Mouse (Mus musculus) lung, postnatal 14 days (tissue): ENCODE data around the gene Nos1.
"Not testable (repeated sequence)": the region's sequence is repeated elsewhere in the genome, so short reads cannot be mapped to it uniquely, and the experiment has no call there.

Experiments
- DNase-seq: peaks from one replicate; pipeline ENCODE4 v3.0.0; 2021

The Nos1 gene

DNA sequence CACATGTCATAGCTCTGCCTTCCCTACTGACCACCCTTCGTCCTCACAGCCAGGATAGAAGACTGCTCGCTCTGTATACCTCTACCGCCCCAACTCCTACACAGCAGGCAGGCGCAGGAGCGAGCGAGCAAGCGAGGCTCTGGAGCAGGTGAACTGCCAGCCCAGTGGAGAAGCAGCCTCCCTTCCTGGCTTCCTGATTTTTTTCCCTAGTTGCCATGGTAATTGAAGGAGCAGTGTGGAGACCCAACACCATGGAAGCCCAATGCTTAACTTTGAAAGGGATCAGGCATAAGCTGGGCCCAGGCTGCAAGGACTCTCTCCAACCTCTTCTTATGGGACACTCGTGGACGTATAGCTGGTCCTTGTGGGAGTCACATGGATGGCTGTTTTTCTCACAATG, 59.4 kb downstream of the Nos1 start:
- DNase-seq: no peak

DNA sequence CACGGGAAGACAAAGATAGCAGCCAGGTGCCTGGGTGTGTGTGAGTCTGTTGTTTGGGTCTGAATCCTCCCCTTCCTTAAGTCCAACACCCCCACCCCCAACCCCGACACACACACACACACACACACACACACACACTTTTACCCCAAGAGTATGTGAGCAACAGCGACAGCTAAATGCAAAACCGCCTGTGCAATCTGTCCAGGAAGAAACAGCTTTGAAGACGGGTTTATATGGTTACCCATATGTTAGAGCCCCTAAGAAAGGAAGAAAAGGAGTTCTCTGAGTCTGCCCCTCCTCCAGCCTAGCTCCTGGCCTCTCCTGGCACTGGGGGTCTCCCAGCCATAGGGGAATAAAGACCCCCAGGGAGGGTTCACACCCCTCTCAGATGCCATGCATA, 60.2 kb downstream of the Nos1 start:
- no peak for DNase-seq

DNA sequence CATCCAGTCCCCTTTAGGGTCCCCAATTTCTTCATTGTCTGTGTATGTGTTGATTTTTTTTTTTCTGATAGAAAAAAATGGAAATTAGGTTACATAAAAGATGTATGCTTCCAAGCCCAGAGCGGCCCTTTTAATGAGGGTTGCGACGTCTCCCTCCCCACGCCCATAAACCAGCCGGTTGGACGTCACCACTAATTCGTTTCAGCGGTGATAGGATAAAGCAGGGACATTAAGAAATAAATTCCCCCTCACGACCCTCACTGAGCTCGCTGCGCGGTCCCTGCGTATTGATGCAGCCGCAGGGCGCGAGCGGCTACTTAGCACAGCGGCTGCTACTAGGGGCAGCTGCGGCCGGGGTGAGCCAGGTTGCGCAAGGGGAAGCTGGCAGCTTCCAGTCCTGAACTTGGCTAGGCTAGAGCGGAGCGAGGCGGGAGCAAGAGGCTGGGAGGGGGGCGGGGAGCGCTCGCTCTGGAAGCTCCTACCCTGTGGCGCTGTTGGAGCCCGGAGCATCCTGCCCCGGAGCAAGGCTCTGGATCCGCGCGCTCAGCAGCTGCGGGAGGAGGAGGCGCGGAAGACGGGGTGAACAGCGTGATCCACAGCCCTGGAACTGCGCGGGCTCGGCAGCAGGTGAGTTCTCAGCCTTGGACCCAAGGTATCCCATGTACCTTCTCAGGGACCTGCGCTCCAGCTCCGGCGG, 61.0 kb downstream of the Nos1 start:
- peak; percentile 18 for DNase-seq

DNA sequence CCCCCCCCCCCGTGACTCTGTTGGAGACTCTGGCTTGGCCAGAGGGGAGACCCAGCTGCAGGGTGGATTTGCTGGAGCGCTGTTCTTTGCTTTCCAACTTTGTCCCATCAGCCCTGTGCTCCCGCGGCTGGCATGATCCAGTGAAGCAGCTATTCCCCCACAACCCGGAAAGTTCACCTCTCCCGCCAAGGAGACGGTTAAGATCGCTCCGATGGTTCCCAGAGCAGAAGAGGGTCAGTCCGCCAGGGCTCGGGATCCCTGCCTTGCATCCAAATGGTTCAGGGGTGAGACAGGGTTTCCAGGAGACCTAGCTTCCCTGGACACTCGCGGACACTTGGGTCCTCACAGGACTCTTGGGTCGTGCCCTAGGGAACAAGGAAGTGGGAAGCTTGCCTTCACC, 61.9 kb downstream of the Nos1 start:
- DNase-seq: no peak

DNA sequence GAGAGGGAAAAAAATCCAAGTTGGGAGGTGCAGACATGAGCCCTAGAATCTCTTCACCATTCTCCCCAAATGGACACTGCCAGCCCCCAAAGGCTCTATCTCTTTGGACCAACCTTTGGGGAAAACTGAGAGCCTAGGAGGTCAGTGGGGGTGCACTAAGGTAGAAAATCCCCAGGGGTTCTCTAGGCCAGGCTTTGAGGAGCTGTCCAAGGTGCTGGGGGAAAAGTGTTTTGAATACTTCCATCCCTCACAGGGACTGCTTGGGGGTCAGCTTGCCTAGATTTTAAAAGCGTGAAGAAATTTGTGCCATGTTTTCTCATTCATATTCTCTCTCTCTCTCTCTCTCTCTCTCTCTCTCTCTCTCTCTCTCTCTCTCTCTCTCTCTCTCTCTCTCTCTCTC, 63.8 kb downstream of the Nos1 start:
- DNase-seq: no peak

DNA sequence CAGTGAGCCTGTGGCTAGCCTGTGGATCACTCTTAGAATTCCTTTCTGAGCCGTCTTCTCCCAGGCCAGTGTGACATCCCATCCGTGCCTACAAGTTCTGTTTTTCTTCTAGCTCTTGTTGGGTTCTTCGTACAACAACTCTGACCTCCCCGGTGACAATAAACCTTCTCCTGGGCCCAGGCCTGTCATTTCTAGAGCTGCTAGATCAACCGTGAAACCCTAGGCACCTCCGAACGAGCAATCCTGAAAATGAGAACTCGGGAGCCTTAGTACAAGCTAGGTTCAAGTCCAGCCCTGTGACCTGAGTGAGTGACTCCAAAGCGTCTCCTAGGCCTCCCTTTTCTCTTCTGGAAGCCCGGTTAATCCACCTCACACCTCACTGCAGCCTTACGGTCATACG, 69.6 kb downstream of the Nos1 start:
- no peak for DNase-seq

DNA sequence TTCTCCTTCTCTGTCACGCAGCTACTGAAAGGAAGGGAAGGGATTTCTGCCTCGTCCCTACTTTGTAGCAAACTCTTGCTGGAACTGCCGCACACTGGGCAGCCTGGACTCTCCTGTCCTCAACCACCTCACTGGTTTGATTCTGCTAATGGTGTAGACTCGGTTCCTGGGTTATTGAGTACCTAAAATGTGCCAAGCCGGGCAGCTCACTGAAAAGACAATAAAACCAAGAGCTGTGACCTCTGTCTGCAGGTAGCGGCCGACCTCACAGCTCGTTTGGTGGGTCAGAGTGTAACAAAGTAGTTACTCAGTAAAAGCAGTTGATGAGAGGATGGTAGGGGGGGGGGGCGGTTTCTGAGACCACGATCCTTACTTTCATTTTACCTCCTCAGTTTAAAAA, 72.9 kb downstream of the Nos1 start:
- DNase-seq: no peak

DNA sequence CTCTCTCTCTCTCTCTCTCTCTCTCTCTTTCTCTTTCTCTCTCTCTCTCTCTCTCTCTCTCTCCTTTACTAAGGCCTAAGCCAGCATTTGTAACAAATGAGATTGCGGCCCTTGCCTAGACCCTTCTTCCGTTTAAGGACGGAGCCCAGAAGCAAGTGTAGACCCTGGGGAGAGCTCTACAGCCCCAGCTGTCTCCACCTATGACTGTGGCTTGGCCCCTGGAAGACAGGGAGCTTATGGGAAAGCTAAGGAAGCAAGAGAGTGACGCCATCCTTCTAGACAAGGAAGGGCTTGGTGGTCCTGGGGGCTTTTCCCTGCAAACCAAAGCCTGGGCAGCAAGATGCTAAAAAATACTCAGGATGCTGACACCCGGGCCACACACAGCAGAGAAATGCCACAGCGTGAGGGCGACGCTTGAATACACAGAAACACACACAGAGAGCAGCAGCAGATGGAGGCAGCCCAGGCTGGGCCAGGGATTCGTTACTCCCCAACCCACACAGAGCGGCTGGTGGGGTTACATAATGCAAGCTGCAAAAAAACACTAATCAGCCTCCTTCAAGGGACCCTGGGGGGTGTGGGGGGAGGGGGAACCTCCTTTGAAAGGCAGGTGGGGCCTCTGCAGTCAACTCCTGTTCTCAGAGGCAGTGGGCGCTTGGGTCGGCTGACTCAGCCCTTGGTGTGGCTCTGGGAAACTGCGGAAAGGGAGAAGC, 83.9 kb downstream of the Nos1 start:
- no peak for DNase-seq

DNA sequence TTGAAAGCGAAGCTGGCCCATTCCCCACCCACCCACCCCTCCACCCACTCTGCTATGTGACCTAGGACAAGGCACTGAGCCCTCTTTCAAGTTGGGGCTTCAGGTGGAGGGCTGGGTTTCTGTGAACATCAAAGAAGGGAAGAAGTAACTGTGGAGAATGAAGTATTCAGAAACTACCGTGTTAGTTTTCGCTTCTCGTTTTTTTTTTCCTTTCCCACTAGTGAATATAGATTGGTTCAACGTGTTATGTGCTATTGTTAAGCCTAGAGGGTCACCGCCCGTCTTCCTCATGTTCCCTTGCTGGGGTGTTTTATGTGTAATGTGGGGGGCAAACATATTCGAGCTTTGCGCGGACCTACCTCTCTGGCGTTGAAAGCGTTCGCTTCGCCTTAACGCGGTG, 85.0 kb downstream of the Nos1 start:
- DNase-seq: no peak

DNA sequence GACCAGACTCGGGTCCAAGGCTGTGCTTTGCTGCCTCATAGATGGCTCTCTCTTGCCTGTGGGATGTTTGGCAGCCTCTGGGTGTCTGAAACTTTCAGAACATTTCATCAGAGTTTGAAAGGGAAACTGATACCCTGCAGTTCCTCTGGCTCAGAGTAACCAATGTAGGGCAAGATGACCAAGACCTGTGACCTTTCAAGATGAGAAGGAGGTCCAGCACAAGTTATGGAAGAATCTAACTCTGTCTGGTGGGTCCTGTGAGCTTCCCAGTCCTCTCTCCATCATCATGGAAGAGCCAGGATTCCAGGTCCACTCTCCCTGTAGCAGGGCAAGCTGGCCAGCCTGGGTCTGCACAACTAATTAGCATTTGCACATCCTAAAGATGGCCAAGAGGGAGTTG, 90.8 kb downstream of the Nos1 start:
- DNase-seq: no peak

DNA sequence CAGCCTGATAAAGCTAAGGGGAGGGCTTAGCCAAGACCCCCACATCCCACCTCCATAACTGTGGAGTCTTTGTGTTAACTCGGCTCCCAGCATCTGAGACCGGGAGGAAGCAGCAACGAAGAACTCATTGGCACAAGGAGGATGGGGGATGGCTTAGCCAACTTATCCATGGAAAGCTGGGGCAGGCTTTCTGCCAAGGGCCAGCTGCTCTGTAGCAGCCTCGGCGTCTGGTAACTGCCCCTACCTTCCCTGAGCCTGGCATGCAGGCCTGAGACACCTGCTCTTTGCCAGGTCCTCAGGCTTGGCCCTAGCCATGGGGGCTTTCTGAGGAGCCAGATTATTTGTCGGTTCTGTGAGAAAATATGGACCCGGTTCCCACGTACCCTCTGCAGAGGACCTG, 93.0 kb downstream of the Nos1 start:
- no peak for DNase-seq

DNA sequence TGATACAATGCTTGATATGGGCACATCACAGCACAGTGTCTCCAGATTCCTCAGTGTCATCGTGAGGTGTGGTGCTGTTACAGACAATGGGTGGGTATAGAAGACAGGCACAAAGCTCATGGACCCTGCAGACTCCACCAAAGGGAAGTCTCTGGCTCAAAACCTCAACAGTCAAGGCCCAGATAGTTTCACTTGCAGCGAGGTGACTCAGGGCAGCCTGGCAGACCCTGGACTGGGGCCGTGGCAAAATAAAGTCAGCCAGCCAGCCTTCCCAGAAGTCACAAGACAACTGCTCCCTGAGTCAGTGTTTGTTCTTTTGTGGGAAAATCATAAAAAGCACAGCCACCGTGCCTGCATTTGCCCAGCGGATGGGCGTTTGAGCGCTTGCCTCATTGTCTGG, 93.4 kb downstream of the Nos1 start:
- no peak for DNase-seq

DNA sequence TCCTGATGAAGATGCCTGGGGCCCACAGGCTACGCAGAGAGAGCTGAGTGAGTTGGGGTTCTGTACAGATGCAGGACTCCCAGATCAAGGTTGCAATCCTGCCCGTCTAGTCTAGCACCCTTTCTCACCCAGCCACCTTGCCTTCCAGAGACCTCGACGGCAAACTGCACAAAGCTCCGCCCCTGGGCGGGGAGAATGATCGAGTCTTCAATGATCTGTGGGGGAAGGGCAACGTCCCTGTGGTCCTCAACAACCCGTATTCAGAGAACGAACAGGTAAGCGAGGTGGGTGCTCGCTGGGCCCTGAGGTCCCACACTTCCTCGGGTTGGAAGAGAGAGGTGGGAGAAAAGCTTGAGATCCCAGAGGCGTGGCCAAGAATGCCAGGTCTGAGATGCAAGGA, 98.3 kb downstream of the Nos1 start:
- no peak for DNase-seq

DNA sequence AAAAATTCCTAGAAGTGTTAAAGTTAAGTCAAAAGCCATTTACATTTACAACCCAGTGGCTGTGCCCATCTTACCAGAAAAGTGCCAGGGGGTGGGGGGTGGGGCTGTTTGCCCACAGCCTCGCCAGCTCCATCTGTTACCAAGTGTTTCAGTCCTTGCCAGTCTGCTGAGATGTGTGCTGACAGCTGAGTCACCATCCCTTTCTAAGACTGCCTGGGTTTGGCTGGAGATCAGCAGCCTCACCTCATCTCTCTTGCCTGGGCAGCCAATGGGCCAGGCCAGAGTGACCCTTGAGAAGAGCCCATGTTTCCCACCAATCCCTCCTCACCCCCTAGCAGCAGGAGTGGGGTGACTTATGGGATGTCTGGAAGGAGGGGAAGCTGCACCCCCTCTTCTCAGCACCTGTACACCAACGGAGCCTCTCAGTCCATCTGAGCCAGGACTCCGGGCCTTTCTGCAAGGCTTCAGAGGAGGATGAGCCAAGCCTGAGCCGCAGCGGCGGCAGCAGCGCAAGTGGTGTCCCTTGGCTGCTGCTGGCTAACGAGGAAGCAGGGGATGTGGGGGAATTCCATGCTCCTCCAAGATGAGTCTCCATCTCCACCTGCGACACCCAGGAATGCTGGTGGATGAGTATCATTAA, 100.2 kb downstream of the Nos1 start:
- no peak for DNase-seq

DNA sequence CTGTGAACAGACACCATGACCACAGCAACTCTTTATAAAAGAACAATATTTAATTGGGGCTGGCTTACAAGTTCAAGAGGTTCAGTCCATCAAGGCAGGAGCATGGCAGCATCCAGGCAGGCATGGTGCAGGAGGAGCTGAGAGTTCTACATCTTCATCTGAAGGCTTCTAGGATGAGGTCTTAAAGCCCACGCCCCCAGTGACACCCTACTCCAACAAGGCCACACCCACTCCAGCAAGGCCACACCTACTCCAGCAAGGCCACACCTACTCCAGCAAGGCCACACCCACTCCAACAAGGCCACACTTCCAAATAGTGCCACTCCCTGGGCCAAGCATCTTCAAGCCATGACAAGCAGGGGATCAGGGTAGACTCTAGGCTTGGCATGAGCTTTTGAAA, 101.6 kb downstream of the Nos1 start:
- DNase-seq: not testable (repeated sequence)

DNA sequence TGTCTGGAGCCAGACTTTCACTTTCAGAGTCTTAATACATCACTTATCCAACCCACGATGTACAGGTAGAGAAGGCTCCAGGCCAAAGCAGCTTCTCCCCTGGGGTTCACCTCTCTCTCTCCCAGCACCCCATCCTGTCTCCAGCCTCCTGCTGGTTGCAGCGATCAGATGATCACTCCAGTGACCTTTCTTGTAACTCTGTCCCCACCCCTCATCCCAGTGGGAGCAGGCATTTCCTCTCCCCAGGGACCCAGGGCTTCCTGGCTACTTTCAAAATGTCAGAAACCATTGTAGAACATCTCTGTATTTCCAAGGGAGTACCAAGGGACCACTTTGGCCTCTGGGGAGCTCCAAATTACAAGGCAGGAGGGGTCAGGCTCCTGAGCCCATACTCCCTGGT, 104.2 kb downstream of the Nos1 start:
- DNase-seq: no peak

DNA sequence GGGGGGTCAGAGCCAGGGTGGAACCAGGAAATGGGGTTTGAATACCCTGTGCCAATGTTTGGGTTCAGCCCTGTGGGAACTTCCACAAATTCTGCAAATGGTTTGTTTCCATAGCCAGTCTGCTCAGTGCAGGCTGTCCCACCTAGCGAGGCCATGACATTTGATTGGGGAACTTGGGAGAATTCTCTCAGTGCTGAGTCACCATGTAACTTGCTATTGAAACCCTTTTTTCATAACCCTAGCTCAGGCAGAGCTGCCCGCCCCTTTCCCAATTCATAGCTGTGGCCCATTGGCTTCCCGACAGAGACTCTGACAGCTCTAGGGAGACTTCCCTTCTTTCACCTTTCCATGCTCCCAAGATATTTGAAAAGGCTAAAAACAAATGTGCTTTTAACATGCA, 107.3 kb downstream of the Nos1 start:
- no peak for DNase-seq

DNA sequence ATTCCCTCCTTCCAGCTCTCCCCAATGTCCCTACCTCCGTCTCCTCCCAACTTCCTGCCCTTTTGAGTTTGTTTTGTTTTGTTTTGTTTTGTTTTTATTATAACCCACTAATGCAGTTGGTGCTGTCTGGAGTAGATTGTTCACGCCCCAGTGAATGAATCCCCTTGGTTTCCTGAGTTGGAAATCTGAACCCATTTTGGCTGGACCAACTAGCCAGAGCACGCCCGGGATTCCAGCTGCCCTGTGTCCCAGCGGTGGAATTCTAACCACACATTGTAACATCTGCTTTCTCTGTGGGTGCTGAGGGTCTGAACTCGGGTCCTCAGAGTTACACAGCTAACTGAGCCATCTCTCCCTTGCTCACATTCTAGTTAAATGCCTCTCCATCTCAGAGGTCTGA, 108.1 kb downstream of the Nos1 start:
- no peak for DNase-seq

DNA sequence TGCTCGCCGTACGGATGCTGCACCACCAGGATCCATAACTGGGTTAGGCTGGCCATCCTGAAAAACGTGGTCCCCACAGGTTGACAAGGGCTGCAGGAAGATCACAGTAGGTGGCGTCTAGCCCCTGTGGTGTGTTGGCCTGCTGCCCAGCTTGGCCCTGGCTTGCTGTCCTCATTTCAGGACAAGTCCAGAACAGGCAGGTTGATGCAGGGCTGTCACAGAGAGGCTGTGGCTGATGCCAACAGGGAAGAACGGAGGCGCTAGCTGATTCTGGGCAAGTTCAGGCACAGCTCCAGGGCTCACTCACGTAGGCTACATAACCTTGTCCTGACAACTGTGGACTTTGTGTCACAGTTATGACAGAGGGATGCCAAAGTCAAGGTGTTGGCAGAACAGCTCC, 108.7 kb downstream of the Nos1 start:
- no peak for DNase-seq

DNA sequence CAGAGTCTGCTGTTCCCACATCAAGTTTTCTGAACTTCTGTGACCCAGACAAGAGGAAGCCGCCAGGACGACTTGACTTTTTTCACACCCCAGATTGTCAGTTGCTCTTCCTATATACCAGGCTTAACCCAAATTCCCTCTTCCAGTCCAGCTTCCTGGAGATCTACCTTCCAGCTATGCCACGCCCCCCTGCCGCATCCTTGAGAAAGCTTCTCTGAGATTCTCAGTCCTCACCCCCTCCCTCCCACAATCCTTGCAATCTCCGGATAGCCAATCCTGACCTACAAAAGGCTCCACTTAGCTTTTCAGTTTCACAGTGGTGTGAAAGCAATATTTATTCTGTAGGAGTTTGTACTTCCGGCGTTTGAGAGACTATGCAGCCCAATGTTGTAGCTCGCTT, 110.0 kb downstream of the Nos1 start:
- no peak for DNase-seq

DNA sequence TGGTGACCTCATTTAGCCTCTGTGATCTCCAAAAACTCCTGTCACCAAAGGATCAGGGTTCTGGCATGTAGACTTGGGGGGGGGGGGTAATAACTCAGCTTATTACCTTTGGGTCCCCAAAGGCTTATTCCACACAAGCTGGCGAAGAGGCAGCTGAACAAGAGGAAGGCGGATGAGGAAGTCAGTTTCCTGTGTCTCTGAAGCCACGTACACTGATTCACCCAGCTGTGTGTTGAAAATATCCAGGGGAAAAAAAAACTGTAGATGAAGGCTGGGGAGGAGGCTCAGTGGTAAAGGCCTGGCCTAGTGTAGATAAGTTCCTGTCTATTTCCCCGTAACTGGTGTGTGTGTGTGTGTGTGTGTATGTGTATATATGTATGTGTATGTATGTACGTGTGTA, 110.7 kb downstream of the Nos1 start:
- DNase-seq: no peak

DNA sequence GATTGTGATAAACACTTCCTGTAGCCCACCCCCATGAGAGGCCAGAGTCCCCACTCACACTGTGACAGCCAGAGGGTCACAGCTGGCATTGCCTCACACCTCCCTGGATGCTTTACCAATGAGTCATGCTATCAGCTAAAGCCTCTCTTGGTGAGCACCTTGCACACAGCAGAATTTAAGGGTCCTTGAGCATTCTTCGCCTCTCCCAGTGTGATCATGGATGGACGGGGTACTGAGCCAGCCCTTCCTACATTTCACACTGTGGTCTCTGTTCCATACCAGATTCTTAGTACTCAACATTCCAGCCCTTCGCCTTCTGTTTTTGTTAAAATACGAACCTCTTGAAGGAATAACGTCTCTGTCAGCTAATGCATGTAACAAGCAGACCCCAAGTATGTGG, 113.2 kb downstream of the Nos1 start:
- DNase-seq: no peak

DNA sequence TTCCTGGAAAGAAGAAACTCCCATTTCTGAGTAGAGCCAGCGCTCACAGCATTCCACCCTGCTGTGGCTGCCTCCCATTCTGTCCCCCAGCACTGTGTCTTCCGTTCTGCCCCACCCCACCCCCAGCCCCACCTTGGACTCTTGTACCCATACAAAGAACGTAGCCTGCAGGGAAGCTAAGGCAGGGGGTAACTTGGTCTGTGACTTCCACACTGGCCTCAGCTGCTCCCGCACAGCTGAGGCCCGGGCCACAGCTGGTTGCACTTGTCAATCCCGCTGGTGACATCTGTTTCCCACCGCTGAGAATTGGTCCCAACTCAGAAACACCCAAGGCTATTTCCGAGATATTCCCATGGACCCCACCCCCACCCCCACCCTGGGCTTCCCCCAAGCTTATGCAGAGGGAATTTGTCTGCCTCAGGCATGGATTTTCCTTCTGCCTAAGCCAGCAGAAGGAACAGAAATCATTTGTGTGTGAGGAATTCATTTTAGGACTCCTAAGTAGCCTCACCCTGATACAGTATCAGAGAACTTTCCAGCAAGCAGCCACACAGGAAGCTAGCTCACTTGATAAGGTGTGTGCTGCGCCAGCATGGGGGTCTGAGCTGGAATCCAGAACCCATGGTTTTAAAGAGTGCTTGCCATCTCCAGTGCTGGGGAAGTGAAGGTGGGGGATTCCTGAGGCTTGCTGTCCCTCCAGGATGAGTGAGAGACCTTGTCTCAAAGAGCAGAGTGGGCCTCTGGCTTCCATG, 117.4 kb downstream of the Nos1 start:
- no peak for DNase-seq

DNA sequence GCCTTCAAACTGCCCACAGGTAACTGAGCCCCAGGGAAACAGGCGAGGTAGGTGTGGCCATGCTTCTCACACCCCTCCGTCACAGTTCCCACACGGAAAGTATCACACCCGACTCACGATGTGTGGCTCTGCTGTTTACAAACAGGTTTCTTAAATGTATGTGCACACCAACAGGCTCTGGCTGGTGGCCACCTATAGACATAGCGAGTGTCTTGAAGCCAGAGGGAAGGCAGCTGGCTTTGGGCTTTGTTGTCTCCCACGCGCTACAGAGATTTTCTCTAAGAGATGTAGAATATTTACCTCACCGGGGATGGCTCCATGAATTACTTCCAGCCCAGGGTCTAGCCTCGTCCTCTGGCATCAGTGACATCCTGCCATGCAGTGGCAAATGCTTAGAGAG, 118.5 kb downstream of the Nos1 start:
- DNase-seq: no peak
